Mouse (Mus musculus) kidney, embryonic 14.5 days (tissue): Measurements from ENCODE around the gene Ncoa1. TPM values are rescaled to one million over a fixed set of nuclear protein-coding genes. Genes with fewer than 3 reads are reported as not detected.

Source experiments
- ATAC-seq: fragments of 200-750 bp; cut with Nextera tagmentation; 2 replicates; pipeline ENCODE4 v1.8.0; 2017; ENCODE audit warnings: moderate number of reproducible peaks, mild to moderate bottlenecking, moderate TSS enrichment, moderate library complexity; ENCODE audit not compliant: low FRiP score, low TSS enrichment
- H3K27ac ChIP-seq: fragments of 300-500 bp; sonication (generic); 2 replicates; pipeline ENCODE4 v1.5.1; 2014; ENCODE audit warnings: low read depth, mild to moderate bottlenecking, low read length, moderate library complexity, mixed read lengths
- H3K27me3 ChIP-seq: fragments of 300-500 bp; sonication (generic); 2 replicates; pipeline ENCODE4 v1.6.1; 2014; ENCODE audit warnings: mild to moderate bottlenecking, low read length; ENCODE audit not compliant: control insufficient read depth, insufficient read depth
- H3K36me3 ChIP-seq: fragments of 300-500 bp; sonication (generic); 2 replicates; pipeline ENCODE4 v1.6.1; 2014; ENCODE audit warnings: low read length, mixed read lengths; ENCODE audit not compliant: control insufficient read depth, insufficient read depth
- H3K4me1 ChIP-seq: fragments of 300-500 bp; sonication (generic); 2 replicates; pipeline ENCODE4 v1.6.1; 2014; ENCODE audit warnings: low read length, mixed read lengths; ENCODE audit not compliant: control insufficient read depth, insufficient read depth
- H3K4me2 ChIP-seq: fragments of 300-500 bp; sonication (generic); replicated peaks from 2 replicates; pipeline ENCODE4 v1.6.1; 2014; ENCODE audit warnings: low read depth, mild to moderate bottlenecking, low read length
- H3K4me3 ChIP-seq: fragments of 300-500 bp; sonication (generic); 2 replicates; pipeline ENCODE4 v1.5.1; 2014; ENCODE audit warnings: mild to moderate bottlenecking, low read length
- H3K9ac ChIP-seq: fragments of 300-500 bp; sonication (generic); 2 replicates; pipeline ENCODE4 v1.6.1; 2014; ENCODE audit warnings: low read depth, mild to moderate bottlenecking, low read length, moderate library complexity
- H3K9me3 ChIP-seq: fragments of 300-500 bp; sonication (generic); 2 replicates; pipeline ENCODE4 v1.6.1; 2016; ENCODE audit warnings: low read length; ENCODE audit not compliant: control insufficient read depth
- WGBS: fragments of 180-500 bp; shearing (Covaris S2); extraction: QIAGEN DNeasy Blood & Tissue Kit; methylation state at CpG from one replicate; pipeline ENCODE4 v1.1.7; 2014; 5-methylcytosine and 5-hydroxymethylcytosine counted together
- polyA plus RNA-seq: library from polyadenylated mRNA; unstranded; fragments of >200 nt; fragmentation: Nextera tagmentation; extraction: Ambion mirVana; gene quantifications from 2 replicates; pipeline ENCODE4 v1.2.1, GENCODE M21; 2014

Gene Ncoa1
- polyA plus RNA-seq, 1 experiment from 2014 or later, result 10.6 TPM

GRCm38 (mm10) chr12:4340325-4340924 is 136.6 kb downstream of the Ncoa1 start:
- 82% methylated on average over 3 of the region's 3 CpGs for WGBS
- H3K27ac ChIP-seq, result no peak overlapping the region
- H3K4me1 ChIP-seq, result no peaks in the 10 kb centered on the region
- no peaks in the 10 kb centered on the region for H3K36me3 ChIP-seq
- no peaks in the 10 kb centered on the region for H3K27me3 ChIP-seq
- H3K9ac ChIP-seq, result no peak overlapping the region
- no peak overlapping the region for H3K4me2 ChIP-seq
- no peaks in the 10 kb centered on the region for H3K9me3 ChIP-seq
- H3K4me3 ChIP-seq, result no peak overlapping the region
- ATAC-seq, result no peak

GRCm38 (mm10) chr12:4323604-4324003 is 153.4 kb downstream of the Ncoa1 start:
- no peaks in the 10 kb centered on the region for H3K36me3 ChIP-seq
- 77% methylated on average over 5 of the region's 5 CpGs for WGBS

GRCm38 (mm10) chr12:4322227-4322626 is 154.8 kb downstream of the Ncoa1 start:
- H3K36me3 ChIP-seq, result no peaks in the 10 kb centered on the region
- no peaks in the 10 kb centered on the region for H3K9me3 ChIP-seq
- WGBS, result 41% methylated on average over 2 of the region's 2 CpGs
- no peak overlapping the region for H3K4me3 ChIP-seq
- no peak overlapping the region for H3K9ac ChIP-seq
- no peaks in the 10 kb centered on the region for H3K4me1 ChIP-seq
- no peak overlapping the region for H3K27ac ChIP-seq
- H3K4me2 ChIP-seq, result no peak overlapping the region
- no peak for ATAC-seq
- H3K27me3 ChIP-seq, result no peaks in the 10 kb centered on the region

More at GRCm38 (mm10) chr12:4323604-4324003, 153.4 kb downstream of the Ncoa1 start:
- Histone ChIP-seq H3K27ac (no peak overlapping the region), H3K4me1 (no peaks in the 10 kb centered on the region), H3K9me3 (no peaks in the 10 kb centered on the region), H3K4me3 (no peak overlapping the region), H3K9ac (no peak overlapping the region), H3K27me3 (no peaks in the 10 kb centered on the region), H3K4me2 (no peak overlapping the region)
- no peak for ATAC-seq

- no peak overlapping the region for H3K9ac ChIP-seq
- H3K27me3 ChIP-seq, result no peaks in the 10 kb centered on the region
- peaks cover 3% of the 10 kb centered on the region; the same call in 1 of the 2 replicates for H3K36me3 ChIP-seq
- no peak for ATAC-seq
- no peaks in the 10 kb centered on the region for H3K4me1 ChIP-seq
- no peak overlapping the region for H3K4me3 ChIP-seq
- H3K4me2 ChIP-seq, result no peak overlapping the region
- H3K9me3 ChIP-seq, result no peaks in the 10 kb centered on the region
- H3K27ac ChIP-seq, result no peak overlapping the region
Observed at GRCm38 (mm10) chr12:4313824-4314223, 163.2 kb downstream of the Ncoa1 start.

- Histone ChIP-seq H3K27me3 (no peaks in the 10 kb centered on the region), H3K36me3 (no peaks in the 10 kb centered on the region), H3K4me2 (no peak overlapping the region), H3K4me1 (peaks cover 4% of the 10 kb centered on the region; the same call in 1 of the 2 replicates), H3K4me3 (no peak overlapping the region), H3K9ac (no peak overlapping the region), H3K9me3 (no peaks in the 10 kb centered on the region), H3K27ac (no peak overlapping the region)
- peak; percentile 83 for ATAC-seq
- 30% methylated on average over 1 of the region's 1 CpGs for WGBS
Observed at GRCm38 (mm10) chr12:4306712-4307313, 170.2 kb downstream of the Ncoa1 start.

GRCm38 (mm10) chr12:4299300-4299699 is 177.7 kb downstream of the Ncoa1 start:
- no peaks in the 10 kb centered on the region for H3K27me3 ChIP-seq

GRCm38 (mm10) chr12:4298626-4299025 is 178.4 kb downstream of the Ncoa1 start:
- H3K36me3 ChIP-seq, result peaks cover 6% of the 10 kb centered on the region
- ATAC-seq, result no peak
- no peak overlapping the region for H3K4me2 ChIP-seq
- H3K9ac ChIP-seq, result no peak overlapping the region
- H3K9me3 ChIP-seq, result no peaks in the 10 kb centered on the region
- H3K27ac ChIP-seq, result no peak overlapping the region
- no peaks in the 10 kb centered on the region for H3K27me3 ChIP-seq
- no peak overlapping the region for H3K4me3 ChIP-seq
- 86% methylated on average over 4 of the region's 4 CpGs for WGBS
- no peaks in the 10 kb centered on the region for H3K4me1 ChIP-seq

More at GRCm38 (mm10) chr12:4299300-4299699, 177.7 kb downstream of the Ncoa1 start:
- Histone ChIP-seq H3K27ac (no peak overlapping the region), H3K9ac (no peak overlapping the region), H3K9me3 (no peaks in the 10 kb centered on the region), H3K36me3 (peaks cover 6% of the 10 kb centered on the region), H3K4me2 (no peak overlapping the region), H3K4me1 (no peaks in the 10 kb centered on the region), H3K4me3 (no peak overlapping the region)
- 86% methylated on average over 3 of the region's 3 CpGs for WGBS
- ATAC-seq, result no peak

- no peaks in the 10 kb centered on the region for H3K27me3 ChIP-seq
- peaks cover 6% of the 10 kb centered on the region for H3K36me3 ChIP-seq
- H3K27ac ChIP-seq, result no peak overlapping the region
- no peak overlapping the region for H3K9ac ChIP-seq
- H3K9me3 ChIP-seq, result no peaks in the 10 kb centered on the region
- H3K4me3 ChIP-seq, result no peak overlapping the region
- H3K4me2 ChIP-seq, result no peak overlapping the region
- ATAC-seq, result no peak
- 84% methylated on average over 4 of the region's 4 CpGs for WGBS
- no peaks in the 10 kb centered on the region for H3K4me1 ChIP-seq
Observed at GRCm38 (mm10) chr12:4295881-4296280, 181.1 kb downstream of the Ncoa1 start.

- Histone ChIP-seq H3K36me3 (peaks cover 6% of the 10 kb centered on the region), H3K9me3 (no peaks in the 10 kb centered on the region), H3K4me3 (no peak overlapping the region), H3K9ac (no peak overlapping the region), H3K4me1 (no peaks in the 10 kb centered on the region), H3K27ac (no peak overlapping the region), H3K4me2 (no peak overlapping the region), H3K27me3 (no peaks in the 10 kb centered on the region)
- 87% methylated on average over 8 of the region's 8 CpGs for WGBS
- no peak for ATAC-seq
Observed at GRCm38 (mm10) chr12:4295281-4295680, 181.7 kb downstream of the Ncoa1 start.
